Mouse (Mus musculus) kidney, adult 9 months (tissue): ENCODE data around the gene Cenpa.
A peak's percentile ranks its signal among the peaks of the same experiment; 100 is the strongest.
"Not testable (repeated sequence)": the region's sequence is repeated elsewhere in the genome, so short reads cannot be mapped to it uniquely, and the experiment has no call there.

ENCODE experiments used
- DNase-seq: peaks from one replicate; pipeline ENCODE4 v3.0.0; 2022

Cenpa gene

DNA sequence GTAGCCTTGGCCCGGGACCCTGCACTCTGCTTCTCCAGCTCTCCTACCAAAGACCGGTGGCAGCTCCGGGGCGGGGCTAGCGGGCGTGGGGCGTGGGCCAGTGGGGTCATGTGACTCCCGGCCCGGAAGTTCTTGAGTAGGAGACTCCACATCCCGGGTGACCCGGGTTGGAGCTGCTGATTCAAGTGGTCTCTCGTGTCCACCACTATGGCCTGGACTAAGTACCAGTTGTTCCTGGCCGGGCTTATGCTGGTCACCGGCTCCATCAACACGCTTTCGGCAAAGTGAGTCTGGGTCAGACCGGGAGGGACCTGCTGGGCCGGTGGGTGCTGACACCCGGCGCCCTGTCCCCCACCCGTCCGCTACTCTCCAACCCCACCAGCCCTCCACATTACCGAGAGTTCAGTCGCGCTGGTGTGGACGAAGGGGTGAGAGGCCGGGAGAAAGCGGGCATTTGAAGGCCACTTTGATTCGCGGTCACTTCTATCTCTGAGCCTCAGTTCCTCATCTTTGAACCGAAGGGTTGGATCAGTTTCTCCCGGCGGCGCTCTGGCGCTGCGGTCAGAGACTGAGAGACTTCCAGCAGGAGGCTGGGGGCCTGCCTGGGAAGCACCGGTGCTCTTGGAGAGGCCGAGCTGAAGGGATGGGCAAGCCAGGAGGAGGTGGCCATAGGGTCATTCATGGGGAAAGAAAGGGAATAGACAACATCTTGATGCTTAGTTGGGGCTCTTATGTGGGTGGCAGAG lies 18.6 kb upstream of the Cenpa start, which contains the start of gene Slc35f6:
Gene Slc35f6, plus strand, starts transcription at position 119 of the 746 bp plus-strand sequence.
- DNase-seq = peak; percentile 95

DNA sequence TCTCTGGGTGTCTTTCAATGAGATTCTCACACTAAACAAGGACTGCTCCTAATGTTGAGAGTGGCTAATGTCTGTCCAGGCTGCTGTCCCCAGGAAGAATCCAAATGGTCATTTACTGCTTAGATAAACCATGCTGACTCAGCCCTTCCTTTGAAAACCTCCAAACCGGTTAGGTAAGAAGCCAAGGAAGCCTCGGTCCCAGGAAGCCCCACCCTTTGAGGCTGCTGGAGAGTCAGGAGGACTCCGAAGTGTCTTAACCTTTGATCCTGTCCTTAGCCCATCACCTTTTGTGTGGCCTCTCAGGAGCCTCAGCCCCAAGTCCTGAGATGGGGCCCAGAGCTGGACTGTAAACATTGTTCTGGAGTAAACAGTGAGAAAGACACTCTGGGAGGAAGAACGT lies 17.0 kb upstream of the Cenpa start:
- no peak for DNase-seq

- no peak for DNase-seq
Observed at GRCm38 (mm10) chr5:30650756-30651155, 15.8 kb upstream of the Cenpa start.

DNA sequence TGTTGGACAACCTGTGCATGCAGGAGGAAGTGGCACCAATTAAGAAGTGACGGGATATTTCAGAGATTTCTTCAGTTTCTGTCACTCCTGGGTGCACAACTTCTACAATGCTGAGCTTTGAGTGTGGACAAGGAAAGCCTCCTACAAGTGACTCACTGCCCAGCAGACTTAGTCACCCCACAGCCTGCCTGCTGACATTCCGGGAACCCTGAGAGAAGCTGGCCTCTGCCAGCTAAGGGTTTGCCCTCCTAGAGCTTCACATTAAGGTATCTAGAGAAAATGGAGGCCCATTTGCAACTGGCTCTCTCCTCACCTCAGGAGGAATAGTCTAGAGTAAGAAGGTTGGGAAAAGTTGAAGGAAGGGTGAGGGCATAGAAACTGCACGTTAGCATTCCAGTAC lies 15.0 kb upstream of the Cenpa start:
- DNase-seq = no peak

DNA sequence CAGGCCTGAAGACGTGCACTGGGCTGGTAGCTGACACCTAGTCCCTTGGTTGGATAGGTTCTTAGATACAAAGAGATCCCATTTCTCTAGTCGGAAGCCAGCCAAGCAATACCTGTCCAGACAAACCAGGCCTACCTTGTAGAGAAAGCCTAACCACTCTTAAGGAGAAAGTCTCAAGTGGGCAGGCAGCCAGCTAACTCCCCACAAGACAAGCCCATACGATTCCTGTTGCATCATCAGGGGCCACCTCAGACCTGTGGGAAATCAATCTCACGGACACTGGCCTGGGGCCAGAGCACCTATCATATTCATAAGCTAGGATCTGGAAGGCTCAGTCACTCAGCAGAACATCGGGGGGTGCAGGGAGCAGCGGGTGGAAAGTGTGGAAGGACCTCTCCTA lies 13.3 kb upstream of the Cenpa start:
- no peak for DNase-seq

- no peak for DNase-seq
Observed at GRCm38 (mm10) chr5:30655042-30655441, 11.5 kb upstream of the Cenpa start.

- no peak for DNase-seq
Observed at GRCm38 (mm10) chr5:30655526-30656195, 10.9 kb upstream of the Cenpa start.

DNA sequence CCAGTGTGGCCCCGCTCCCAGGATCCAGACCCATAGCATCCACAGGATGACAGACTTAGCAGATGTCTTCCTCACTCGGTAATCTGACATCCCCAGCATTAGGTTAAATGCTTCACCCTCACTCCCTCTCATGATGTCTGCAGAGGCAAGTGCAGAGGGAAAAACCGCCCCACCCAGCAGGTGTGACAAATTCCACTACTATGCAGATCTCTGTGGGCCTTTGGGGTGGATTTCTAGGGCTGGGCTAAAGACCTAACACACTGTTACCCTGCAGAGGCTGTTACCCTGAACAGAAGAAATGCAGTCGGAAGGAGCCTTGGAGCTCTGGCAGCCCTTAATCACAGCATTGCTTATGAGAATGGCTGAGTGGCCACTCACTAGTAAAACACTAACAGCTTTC lies 7.5 kb upstream of the Cenpa start:
- DNase-seq = no peak

GRCm38 (mm10) chr5:30660278-30660677 lies 6.3 kb upstream of the Cenpa start:
- no peak for DNase-seq

GRCm38 (mm10) chr5:30660813-30661212 lies 5.8 kb upstream of the Cenpa start:
- DNase-seq = no peak

- no peak for DNase-seq
Observed at GRCm38 (mm10) chr5:30665360-30665759, 1.2 kb upstream of the Cenpa start.

GRCm38 (mm10) chr5:30665968-30666367 lies 609 bp upstream of the Cenpa start:
- DNase-seq = no peak

GRCm38 (mm10) chr5:30667215-30667614 lies 638 bp downstream of the Cenpa start:
- DNase-seq = no peak

DNA sequence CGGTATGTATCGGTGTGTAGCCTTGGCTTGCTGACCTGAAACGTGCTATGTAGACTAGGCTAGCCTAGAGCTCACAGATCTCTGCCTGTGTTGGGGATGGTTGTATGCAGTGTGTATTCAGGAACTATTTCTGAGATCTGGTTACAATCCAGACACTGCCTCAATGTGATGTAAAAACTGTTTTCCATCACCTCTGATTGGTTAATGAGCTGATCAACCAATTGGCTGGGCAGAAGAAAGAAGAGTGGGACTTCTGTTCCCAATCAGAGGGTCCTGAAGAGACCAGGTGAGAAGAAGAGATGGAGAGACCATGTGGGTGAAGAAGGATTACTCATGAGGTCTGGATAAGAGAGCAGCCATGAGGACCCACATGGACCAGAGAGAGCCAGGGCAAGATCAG lies 1.1 kb downstream of the Cenpa start:
- no peak for DNase-seq

- no peak for DNase-seq
Observed at GRCm38 (mm10) chr5:30668637-30669495, 2.3 kb downstream of the Cenpa start.

DNA sequence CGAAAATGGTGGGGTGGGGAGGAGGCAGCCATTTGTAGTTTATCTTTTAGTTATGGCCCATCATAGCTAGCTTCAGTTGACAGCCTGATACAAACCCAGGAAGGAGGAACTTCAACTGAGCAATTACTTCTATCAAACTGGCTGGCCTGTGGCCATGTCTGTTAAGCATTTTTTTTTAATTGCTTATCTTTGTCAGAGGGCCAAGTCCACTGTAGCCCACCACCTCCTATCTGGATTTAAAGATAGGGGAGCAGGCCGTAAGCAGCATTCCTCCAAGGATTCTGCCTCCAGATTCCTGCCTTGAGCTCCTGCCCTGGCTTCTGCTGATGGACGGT lies 2.9 kb downstream of the Cenpa start:
- no peak for DNase-seq

- DNase-seq = no peak
Observed at GRCm38 (mm10) chr5:30670091-30670490, 3.5 kb downstream of the Cenpa start.

GRCm38 (mm10) chr5:30674001-30674400 lies 7.4 kb downstream of the Cenpa start:
- no peak for DNase-seq

DNA sequence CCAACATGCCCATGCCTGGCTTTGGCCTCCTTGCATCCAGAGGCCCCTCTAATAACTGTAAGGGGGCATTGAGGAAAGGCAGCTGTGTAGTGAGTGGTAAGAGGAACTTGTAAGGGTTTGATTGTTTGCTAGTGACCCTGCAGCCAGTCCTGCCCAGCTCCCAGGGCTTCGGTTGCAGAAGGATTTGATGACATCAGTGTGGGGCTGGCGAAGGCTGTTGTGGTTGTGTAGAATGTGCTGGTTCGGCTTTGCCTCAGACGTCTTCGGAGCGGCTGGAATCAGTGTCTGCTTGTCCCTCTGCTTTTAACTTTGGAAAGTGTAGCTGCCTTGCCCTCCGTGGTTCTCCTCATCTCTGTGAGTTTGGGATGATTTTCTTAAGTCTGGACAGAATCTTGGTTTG lies 10.2 kb downstream of the Cenpa start:
- DNase-seq = no peak

GRCm38 (mm10) chr5:30678069-30678468 lies 11.5 kb downstream of the Cenpa start:
- DNase-seq = not testable (repeated sequence)

GRCm38 (mm10) chr5:30678722-30679296 lies 12.2 kb downstream of the Cenpa start:
- DNase-seq = no peak

DNA sequence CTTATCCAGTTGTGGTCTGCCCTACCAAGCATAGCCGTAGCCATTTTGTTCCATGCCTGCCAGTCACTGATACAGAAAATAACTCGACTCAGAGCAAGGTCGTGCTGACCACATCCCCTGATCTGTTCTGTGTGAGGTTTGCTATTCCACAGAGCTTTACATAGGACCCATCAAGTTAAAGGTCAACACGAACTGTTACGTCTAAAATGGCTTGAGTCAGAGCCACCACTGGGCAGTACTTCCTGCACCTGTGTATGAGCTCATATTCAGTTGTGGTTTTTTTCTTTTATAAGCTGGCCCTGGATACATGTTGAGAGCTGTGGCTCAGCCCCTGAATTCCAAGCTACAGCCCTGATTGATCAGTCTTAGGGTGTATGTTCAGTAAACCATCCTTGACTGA lies 13.0 kb downstream of the Cenpa start:
- DNase-seq = no peak

DNA sequence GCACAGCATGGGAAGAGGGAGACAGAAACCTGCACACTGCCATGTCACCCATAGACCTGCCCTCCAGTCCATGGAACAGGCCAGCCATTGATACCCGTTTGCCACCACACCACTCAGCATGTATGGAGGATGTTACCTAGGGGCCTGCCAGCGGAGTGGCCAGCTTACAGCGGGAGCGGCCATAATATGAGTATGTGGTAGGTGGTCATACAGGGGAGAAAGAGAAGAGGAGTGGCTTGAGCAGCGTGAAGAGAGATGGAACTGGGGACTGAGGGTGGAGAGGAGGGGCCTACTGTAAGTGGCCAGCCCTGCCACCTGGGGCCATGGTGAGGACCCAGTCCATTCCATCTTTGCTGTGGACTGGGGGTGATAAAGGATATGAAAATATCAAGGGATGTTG lies 15.4 kb downstream of the Cenpa start:
- no peak for DNase-seq
